8 mouse cellular contexts compared by ENCODE assay signal in genomic region chr11:16951761-16952010, GRCm38 (mm10). TPM values are rescaled to one million over a fixed set of nuclear protein-coding genes. Genes with fewer than 3 reads are reported as not detected.
DNase-seq lines count a peak whose midpoint lies in the region; ATAC-seq and TF ChIP-seq lines count a peak whose summit lies in the region.

No protein-coding gene starts in this region.

- no peak for DNase-seq in heart, postnatal 0 days (ENCODE audit: low spot score)
- DNase-seq in heart, adult 11 months: no peak
- DNase-seq in adipocyte (ENCODE audit: low spot score): no peak
- no peak for DNase-seq in frontal cortex, postnatal 14 days (ENCODE audit: low spot score in 2 of 2)
- DNase-seq in layer of hippocampus, adult 18-20 months (ENCODE audit: low spot score in 2 of 2): no peak

- H3K4me1 ChIP-seq in heart, postnatal 0 days (ENCODE audit: control insufficient read depth, insufficient read depth): peaks cover 10% of the 10 kb centered on the region
- H3K4me1 ChIP-seq in bone marrow, adult 2 months (ENCODE audit: control insufficient read depth, insufficient read depth, low read length): no peaks in the 10 kb centered on the region; the same call in 1 of the 2 replicates
- H3K4me1 ChIP-seq in hindbrain, embryonic 15.5 days (replicated peaks): peaks cover 13% of the 10 kb centered on the region; the same call in 1 of the 2 replicates
- H3K4me1 ChIP-seq in midbrain, embryonic 13.5 days (replicated peaks): peaks cover 13% of the 10 kb centered on the region

- H3K27ac ChIP-seq in heart, postnatal 0 days (ENCODE audit: low read depth): peak overlapping the region; percentile 56
- H3K27ac ChIP-seq in bone marrow, adult 2 months (ENCODE audit: control insufficient read depth, insufficient read depth, low read depth, low read length, poor library complexity): peak overlapping the region; percentile 78
- H3K27ac ChIP-seq in hindbrain, embryonic 15.5 days (replicated peaks): no peak overlapping the region
- no peak overlapping the region for H3K27ac ChIP-seq in midbrain, embryonic 13.5 days

- no peak for TF ChIP-seq EP300 in heart, postnatal 0 days (IDR thresholded peaks at IDR 0.05; ENCODE audit: low read depth)

- TF ChIP-seq CTCF in heart, postnatal 0 days (IDR thresholded peaks at IDR 0.05; ENCODE audit: low read depth): no peak
- TF ChIP-seq CTCF in bone marrow, adult 2 months (IDR thresholded peaks at IDR 0.05; ENCODE audit: control insufficient read depth, insufficient read depth, low read length): no peak

- H3K9me3 ChIP-seq in heart, postnatal 0 days (replicated peaks; ENCODE audit: control insufficient read depth, low read length): no peaks in the 10 kb centered on the region
- H3K9me3 ChIP-seq in hindbrain, embryonic 15.5 days: no peaks in the 10 kb centered on the region
- no peaks in the 10 kb centered on the region for H3K9me3 ChIP-seq in midbrain, embryonic 13.5 days

- no peak for TF ChIP-seq POLR2A in bone marrow, adult 2 months (IDR thresholded peaks at IDR 0.05; ENCODE audit: borderline replicate concordance, control insufficient read depth, low read depth, low read length)

- peak overlapping the region; percentile 60 for H3K4me3 ChIP-seq in heart, postnatal 0 days (ENCODE audit: low read depth, low read length)
- peak overlapping the region; percentile 98 for H3K4me3 ChIP-seq in bone marrow, adult 2 months (replicated peaks; ENCODE audit: control insufficient read depth, low read depth, low read length)
- H3K4me3 ChIP-seq in hindbrain, embryonic 15.5 days: peak overlapping the region; percentile 61
- H3K4me3 ChIP-seq in midbrain, embryonic 13.5 days (replicated peaks): peak overlapping the region; percentile 73

- H3K27me3 ChIP-seq in heart, postnatal 0 days (ENCODE audit: control insufficient read depth, insufficient read depth, low read length): no peaks in the 10 kb centered on the region
- no peaks in the 10 kb centered on the region for H3K27me3 ChIP-seq in hindbrain, embryonic 15.5 days
- no peaks in the 10 kb centered on the region for H3K27me3 ChIP-seq in midbrain, embryonic 13.5 days

- under 1% methylated on average over 9 of the region's 9 CpGs for WGBS in heart, postnatal 0 days
- under 1% methylated on average over 9 of the region's 9 CpGs for WGBS in bone marrow, adult 2 months
- WGBS in hindbrain, embryonic 15.5 days: 7% methylated on average over 9 of the region's 9 CpGs
- 10% methylated on average over 9 of the region's 9 CpGs for WGBS in midbrain, embryonic 13.5 days

- no peaks in the 10 kb centered on the region for H3K36me3 ChIP-seq in heart, postnatal 0 days (replicated peaks; ENCODE audit: control insufficient read depth, insufficient read depth, low read length)
- H3K36me3 ChIP-seq in hindbrain, embryonic 15.5 days: no peaks in the 10 kb centered on the region
- no peaks in the 10 kb centered on the region for H3K36me3 ChIP-seq in midbrain, embryonic 13.5 days

- peak overlapping the region; percentile 85 for H3K4me2 ChIP-seq in heart, postnatal 0 days (ENCODE audit: low read depth, low read length)
- H3K4me2 ChIP-seq in hindbrain, embryonic 15.5 days: peak overlapping the region; percentile 87
- peak overlapping the region; percentile 91 for H3K4me2 ChIP-seq in midbrain, embryonic 13.5 days (replicated peaks)

- H3K9ac ChIP-seq in heart, postnatal 0 days (replicated peaks; ENCODE audit: low read depth, low read length): peak overlapping the region; percentile 56
- peak overlapping the region; percentile 50 for H3K9ac ChIP-seq in hindbrain, embryonic 15.5 days
- peak overlapping the region; percentile 71 for H3K9ac ChIP-seq in midbrain, embryonic 13.5 days (replicated peaks)

- no peak for ATAC-seq in heart, postnatal 0 days (ENCODE audit: insufficient read depth, low read depth)
- no peak for ATAC-seq in hindbrain, embryonic 15.5 days (ENCODE audit: low FRiP score, low read depth)
- ATAC-seq in midbrain, embryonic 13.5 days: no peak

RNA-seq across cellular contexts. Expression of gene Fbxo48, which starts 0.5 kb away (rescaled TPM):
- total RNA-seq in heart, postnatal 0 days (2014; rRNA removed; ENCODE audit: low replicate concordance): 2.7 TPM in 1 of 2 replicates, not detected in the other
- 0.27 and 0.48 TPM in 2 replicates for polyA plus RNA-seq in heart, postnatal 0 days (2015; fragmentation: Nextera tagmentation; extraction: Ambion mirVana)
- polyA plus RNA-seq in bone marrow, adult 2 months (2011; ENCODE audit: insufficient read depth, insufficient read length, low replicate concordance, missing spikeins): 1.9 and 4.9 TPM in 2 replicates
- polyA plus RNA-seq in hindbrain, embryonic 15.5 days (2015; fragmentation: Nextera tagmentation; extraction: Ambion mirVana): 0.43 and 0.62 TPM in 2 replicates
- polyA plus RNA-seq in midbrain, embryonic 13.5 days (2015; fragmentation: Nextera tagmentation; extraction: Ambion mirVana): 0.81 and 0.82 TPM in 2 replicates
- total RNA-seq in layer of hippocampus, adult 18-20 months (2021): 1 to 10 TPM; 1.6 to 2.2 TPM

Comparison
In these comparisons a context has a peak if more than half of its experiments do, and no peak if none do; other contexts are left out.
1. H3K27ac ChIP-seq: peak in heart, postnatal 0 days (single experiment) and bone marrow, adult 2 months (single experiment); none in hindbrain, embryonic 15.5 days (single experiment) and midbrain, embryonic 13.5 days (single experiment).
2. Peak in every context shown above with its lines, with median percentiles within 50 percentile points of each other: H3K4me2 ChIP-seq, H3K4me3 ChIP-seq and H3K9ac ChIP-seq.